Mouse (Mus musculus) brain, embryonic 14.5 days (tissue): ENCODE results near the gene Cd59b.

Source experiments
- CTCF ChIP-seq: fragments of 200-500 bp; IDR thresholded peaks from 2 replicates; pipeline ENCODE4 v1.5.1; 2012; ENCODE audit warnings: inconsistent platforms, mild to moderate bottlenecking, moderate library complexity, borderline replicate concordance; ENCODE audit not compliant: insufficient read depth, insufficient read length; ENCODE audit errors: extremely low read depth
- POLR2A ChIP-seq: fragments of 200-500 bp; IDR thresholded peaks from 2 replicates; pipeline ENCODE4 v1.6.1; 2012; ENCODE audit warnings: mild to moderate bottlenecking, inconsistent platforms, borderline replicate concordance; ENCODE audit not compliant: poor library complexity, insufficient read depth, insufficient read length, severe bottlenecking; ENCODE audit errors: extremely low read depth

DNA sequence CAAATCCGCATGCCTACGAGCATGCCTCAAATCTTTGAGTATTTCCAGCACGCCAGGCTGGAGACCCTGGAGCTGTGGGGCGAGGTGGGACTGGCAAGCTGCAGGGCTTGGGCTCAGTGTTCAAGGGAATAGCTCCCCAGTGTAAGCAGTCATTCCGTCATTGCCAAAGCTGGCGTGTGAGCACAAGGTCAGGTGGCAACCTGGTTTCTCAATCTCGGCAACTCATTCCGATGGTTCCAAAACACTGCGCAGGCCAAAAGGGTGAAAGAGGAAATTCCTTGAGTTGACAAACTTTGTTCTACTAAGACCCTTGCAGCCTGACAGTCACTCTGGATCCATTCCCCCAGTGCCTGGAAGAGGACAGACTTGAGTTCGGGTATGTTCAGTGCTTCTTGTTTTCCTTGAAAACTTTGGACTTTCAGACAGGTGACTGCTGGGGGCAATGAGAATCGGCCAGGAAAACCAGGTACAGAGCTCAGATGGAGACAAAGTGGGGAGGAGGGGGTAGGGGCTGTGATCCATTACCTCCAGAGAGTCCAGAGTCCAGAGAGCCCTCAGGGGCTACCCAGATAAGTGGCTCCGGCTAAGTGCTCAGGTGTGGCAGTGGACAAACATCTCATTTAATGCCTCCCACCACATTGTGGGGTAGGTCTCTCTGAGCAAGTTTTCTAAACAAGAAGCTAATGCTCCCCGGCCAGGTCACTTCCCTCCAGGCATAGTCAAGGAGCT, 59.3 kb downstream of the Cd59b start:
- TF ChIP-seq POLR2A (no peak), CTCF (no peak)
